Mouse (Mus musculus): ENCODE results near the gene Trpv2. TPM values are rescaled to one million over a fixed set of nuclear protein-coding genes. Genes with fewer than 3 reads are reported as not detected.

Gene Trpv2
- polyA plus RNA-seq, 1 experiment from 2014 or later, result 5.5 TPM

DNA sequence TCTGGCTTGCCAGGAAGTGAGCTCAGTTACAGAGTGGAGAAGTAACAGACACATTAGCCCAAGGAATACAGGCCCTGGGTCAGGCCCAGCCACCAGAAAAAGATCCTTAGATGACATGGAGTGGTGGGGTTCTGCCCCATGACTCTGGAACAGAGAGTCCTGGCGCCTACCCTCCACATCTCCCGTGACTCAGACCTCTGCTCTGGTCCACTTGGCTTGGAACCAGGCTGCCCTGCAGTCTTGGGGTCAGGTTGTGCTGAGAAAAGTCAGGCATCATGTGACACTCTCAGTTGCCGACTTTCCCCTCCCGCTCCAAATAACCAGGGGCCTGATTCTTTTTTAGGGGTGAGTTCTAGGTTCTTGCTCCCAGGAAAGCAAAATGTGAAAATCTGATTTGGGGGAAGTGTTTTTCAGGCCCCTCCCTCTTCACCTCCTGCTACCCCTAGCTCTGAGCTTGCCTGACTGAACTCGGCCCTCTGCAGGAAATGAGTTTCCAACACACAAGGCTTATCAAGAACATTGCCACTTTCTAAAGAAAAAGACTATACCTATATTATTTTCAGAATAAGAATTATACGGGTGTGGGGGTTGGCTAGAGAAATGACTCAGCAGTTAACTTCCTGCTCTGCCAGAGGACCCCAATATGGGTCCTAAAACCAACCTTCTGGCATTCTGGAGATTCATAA, 15.2 kb upstream of the Trpv2 start:
- WGBS (ENCODE audit: insufficient replicate concordance), result 39% methylated on average over 6 of the region's 6 CpGs
- no peak for ATAC-seq (ENCODE audit: insufficient read depth)
- Histone ChIP-seq H3K36me3 (replicated peaks) (peaks cover 18% of the 10 kb centered on the region), H3K9ac (no peak overlapping the region), H3K4me3 (replicated peaks) (no peak overlapping the region), H3K4me1 (replicated peaks) (peaks cover 34% of the 10 kb centered on the region), H3K27ac (replicated peaks) (no peak overlapping the region), H3K9me3 (replicated peaks) (no peaks in the 10 kb centered on the region), H3K27me3 (peaks cover 5% of the 10 kb centered on the region; the same call in 1 of the 2 replicates), H3K4me2 (no peak overlapping the region)

DNA sequence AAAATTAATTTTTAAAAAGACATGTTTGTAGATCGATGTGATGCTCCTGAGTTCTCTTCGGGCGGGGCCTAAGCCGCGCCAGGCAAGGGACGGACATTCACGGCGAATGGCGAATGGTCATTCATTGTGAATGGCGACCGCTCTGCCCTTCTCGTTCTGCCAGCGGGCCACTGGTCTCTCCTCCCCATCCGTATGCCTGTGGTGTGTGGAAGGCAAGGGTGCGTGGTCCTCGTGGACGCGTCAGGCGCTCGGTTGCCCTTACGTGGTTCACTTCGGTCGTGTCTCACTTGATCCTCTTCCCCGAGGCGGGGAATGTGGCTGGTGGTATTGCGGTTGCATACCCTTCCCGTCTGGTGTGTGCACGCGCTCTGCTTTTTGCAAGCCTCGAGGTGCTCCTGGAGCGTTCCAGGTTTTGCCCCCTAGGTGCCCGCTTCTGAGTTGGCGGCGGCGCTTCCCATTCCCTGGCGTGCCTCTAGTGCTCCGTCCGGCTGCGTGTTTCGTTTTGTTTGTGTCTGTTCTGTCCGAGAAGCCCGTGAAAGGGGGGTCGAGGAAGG, 13.7 kb upstream of the Trpv2 start:
- peaks cover 20% of the 10 kb centered on the region for H3K4me1 ChIP-seq (replicated peaks)
- 28% methylated on average over 43 of the region's 43 CpGs for WGBS (ENCODE audit: insufficient replicate concordance)
- no peak for ATAC-seq (ENCODE audit: insufficient read depth)
- H3K9me3 ChIP-seq (replicated peaks), result no peaks in the 10 kb centered on the region
- peaks cover 4% of the 10 kb centered on the region for H3K36me3 ChIP-seq (replicated peaks)
- H3K27me3 ChIP-seq, result peaks cover 5% of the 10 kb centered on the region; the same call in 1 of the 2 replicates
- peak overlapping the region; percentile 18; the same call in 1 of the 2 replicates for H3K9ac ChIP-seq
- peak overlapping the region; percentile 50 for H3K4me3 ChIP-seq (replicated peaks)
- H3K4me2 ChIP-seq, result peak overlapping the region; percentile 81
- H3K27ac ChIP-seq (replicated peaks), result no peak overlapping the region

DNA sequence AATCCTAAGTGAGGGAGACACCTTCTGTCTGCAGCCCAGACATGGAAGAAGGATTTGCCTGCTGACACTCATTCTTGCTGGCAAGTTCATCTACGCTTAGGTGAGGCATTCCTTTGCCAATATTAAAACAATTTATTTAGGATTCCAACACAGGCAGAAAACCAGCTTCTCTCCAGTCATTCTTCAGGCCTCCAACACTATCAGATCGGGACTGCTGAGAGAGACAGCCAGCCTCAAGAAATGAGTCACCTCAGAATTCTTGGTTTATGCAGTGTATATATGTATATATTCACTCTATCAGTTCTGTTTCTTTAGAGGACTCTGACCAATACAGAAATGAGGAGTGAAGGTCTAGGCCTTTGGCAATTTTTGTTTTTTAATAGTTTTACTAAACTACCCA, 10.7 kb upstream of the Trpv2 start:
- Histone ChIP-seq H3K9me3 (replicated peaks) (no peaks in the 10 kb centered on the region), H3K9ac (no peak overlapping the region), H3K27me3 (peaks cover 5% of the 10 kb centered on the region; the same call in 1 of the 2 replicates), H3K4me2 (no peak overlapping the region), H3K4me1 (replicated peaks) (peaks cover 16% of the 10 kb centered on the region), H3K27ac (replicated peaks) (no peak overlapping the region), H3K4me3 (replicated peaks) (no peak overlapping the region), H3K36me3 (replicated peaks) (no peaks in the 10 kb centered on the region)
- ATAC-seq (ENCODE audit: insufficient read depth), result no peak
- 66% methylated on average over 2 of the region's 2 CpGs for WGBS (ENCODE audit: insufficient replicate concordance)

DNA sequence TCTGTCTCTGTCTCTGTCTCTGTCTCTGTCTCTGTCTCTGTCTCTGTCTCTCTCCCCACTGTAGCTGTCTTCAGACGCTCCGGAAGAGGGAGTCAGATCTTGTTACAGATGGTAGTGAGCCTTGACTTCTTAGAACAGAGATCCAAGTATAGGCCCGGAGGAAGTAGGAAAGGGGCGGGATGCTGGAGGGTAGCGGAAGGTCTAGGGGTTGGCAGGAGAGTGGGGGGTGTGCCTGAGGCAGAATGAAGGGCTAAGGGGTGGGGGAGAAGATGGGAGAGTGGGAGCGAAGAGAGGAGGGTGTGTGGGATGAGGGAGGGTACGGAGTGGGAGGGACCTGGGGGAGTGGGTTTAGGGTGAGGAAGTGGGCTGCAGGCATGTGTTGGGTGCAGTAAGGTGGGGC, 8.5 kb upstream of the Trpv2 start:
- H3K27ac ChIP-seq (replicated peaks), result no peak overlapping the region
- peaks cover 3% of the 10 kb centered on the region; the same call in 1 of the 2 replicates for H3K4me1 ChIP-seq (replicated peaks)
- 61% methylated on average over 7 of the region's 7 CpGs for WGBS (ENCODE audit: insufficient replicate concordance)
- H3K36me3 ChIP-seq (replicated peaks), result no peaks in the 10 kb centered on the region
- no peak overlapping the region for H3K4me2 ChIP-seq
- no peak overlapping the region for H3K9ac ChIP-seq
- no peaks in the 10 kb centered on the region for H3K9me3 ChIP-seq (replicated peaks)
- ATAC-seq (ENCODE audit: insufficient read depth), result no peak
- H3K27me3 ChIP-seq, result no peaks in the 10 kb centered on the region
- no peak overlapping the region for H3K4me3 ChIP-seq (replicated peaks)

DNA sequence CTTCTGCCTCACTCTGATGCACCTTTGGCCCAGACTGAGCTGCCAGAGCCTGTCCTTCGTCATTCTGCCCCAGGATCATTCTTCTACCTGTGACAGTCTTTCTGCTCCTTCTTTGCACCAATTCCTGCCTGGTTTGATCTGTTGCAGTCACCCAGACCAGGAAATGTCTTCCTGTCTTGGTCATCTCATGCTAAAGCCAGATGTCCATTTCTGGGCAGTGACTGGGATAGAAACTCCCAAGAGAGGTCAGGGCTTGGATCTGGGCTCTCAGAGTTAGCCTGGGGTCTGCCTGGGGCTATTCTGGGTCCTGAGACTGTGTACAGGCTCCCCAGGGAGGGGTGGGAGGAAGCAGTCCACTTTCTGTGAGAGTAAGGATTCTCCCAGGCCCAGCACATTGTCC, 8.1 kb upstream of the Trpv2 start:
- 41% methylated on average over 1 of the region's 1 CpGs for WGBS (ENCODE audit: insufficient replicate concordance)
- H3K4me2 ChIP-seq, result no peak overlapping the region
- no peak for ATAC-seq (ENCODE audit: insufficient read depth)
- no peak overlapping the region for H3K27ac ChIP-seq (replicated peaks)
- H3K27me3 ChIP-seq, result no peaks in the 10 kb centered on the region
- H3K4me3 ChIP-seq (replicated peaks), result no peak overlapping the region
- H3K9me3 ChIP-seq (replicated peaks), result no peaks in the 10 kb centered on the region
- 0 out of 2 replicates have a peak, but pooled peaks cover 3% of the 10 kb centered on the region for H3K4me1 ChIP-seq (replicated peaks)
- no peaks in the 10 kb centered on the region for H3K36me3 ChIP-seq (replicated peaks)
- H3K9ac ChIP-seq, result no peak overlapping the region

DNA sequence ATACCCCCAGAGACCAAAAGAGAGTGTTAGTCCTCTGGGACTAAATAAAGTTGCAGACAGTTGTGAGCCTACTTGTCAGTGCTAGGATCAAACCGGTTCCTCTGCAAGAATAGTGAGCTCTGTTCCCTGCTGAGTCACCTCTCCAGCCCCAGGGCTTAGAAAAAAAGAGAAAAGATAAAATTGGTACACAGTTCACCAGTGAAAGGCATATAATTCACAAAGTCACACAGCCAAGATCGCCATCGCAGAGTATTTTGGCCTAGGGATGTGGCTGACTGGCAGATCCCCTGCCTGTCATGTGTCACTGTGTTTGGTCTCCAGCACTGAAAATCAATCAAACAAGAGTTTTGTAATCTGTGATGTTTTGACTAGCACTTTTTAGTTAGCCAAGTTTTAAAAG, 6.0 kb upstream of the Trpv2 start:
- H3K9ac ChIP-seq, result no peak overlapping the region
- no peaks in the 10 kb centered on the region for H3K9me3 ChIP-seq (replicated peaks)
- no peak overlapping the region for H3K4me2 ChIP-seq
- H3K4me1 ChIP-seq (replicated peaks), result 0 out of 2 replicates have a peak, but pooled peaks cover 3% of the 10 kb centered on the region
- H3K27ac ChIP-seq (replicated peaks), result no peak overlapping the region
- no peak for ATAC-seq (ENCODE audit: insufficient read depth)
- H3K36me3 ChIP-seq (replicated peaks), result no peaks in the 10 kb centered on the region
- WGBS (ENCODE audit: insufficient replicate concordance), result 51% methylated on average over 3 of the region's 3 CpGs
- H3K27me3 ChIP-seq, result no peaks in the 10 kb centered on the region
- H3K4me3 ChIP-seq (replicated peaks), result no peak overlapping the region

DNA sequence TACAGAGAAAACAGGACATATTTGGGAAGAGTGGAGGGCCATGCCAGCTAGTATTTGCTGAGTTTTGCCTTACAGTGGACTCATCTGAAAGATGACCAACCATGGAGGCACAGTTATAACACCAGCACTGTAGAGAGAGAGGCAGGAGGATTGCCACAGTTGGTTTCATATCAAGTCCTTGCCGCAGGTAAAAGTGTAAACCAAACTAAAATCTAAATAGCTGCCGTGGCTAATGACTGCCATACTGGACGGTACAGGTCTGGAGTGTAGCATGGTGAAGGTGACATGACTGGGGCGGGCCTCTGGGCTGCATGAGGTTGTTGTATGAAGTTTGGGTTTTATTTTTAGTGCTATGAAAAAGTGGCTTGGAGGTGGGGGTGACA, 408 bp downstream of the Trpv2 start:
- H3K27me3 ChIP-seq, result no peaks in the 10 kb centered on the region
- H3K36me3 ChIP-seq (replicated peaks), result no peaks in the 10 kb centered on the region
- H3K27ac ChIP-seq (replicated peaks), result no peak overlapping the region
- no peak for ATAC-seq (ENCODE audit: insufficient read depth)
- H3K4me1 ChIP-seq (replicated peaks), result peaks cover 45% of the 10 kb centered on the region
- peak overlapping the region; percentile 99 for H3K4me2 ChIP-seq
- 57% methylated on average over 4 of the region's 4 CpGs for WGBS (ENCODE audit: insufficient replicate concordance)
- peak overlapping the region; percentile 65 for H3K4me3 ChIP-seq (replicated peaks)
- no peaks in the 10 kb centered on the region for H3K9me3 ChIP-seq (replicated peaks)
- no peak overlapping the region for H3K9ac ChIP-seq

DNA sequence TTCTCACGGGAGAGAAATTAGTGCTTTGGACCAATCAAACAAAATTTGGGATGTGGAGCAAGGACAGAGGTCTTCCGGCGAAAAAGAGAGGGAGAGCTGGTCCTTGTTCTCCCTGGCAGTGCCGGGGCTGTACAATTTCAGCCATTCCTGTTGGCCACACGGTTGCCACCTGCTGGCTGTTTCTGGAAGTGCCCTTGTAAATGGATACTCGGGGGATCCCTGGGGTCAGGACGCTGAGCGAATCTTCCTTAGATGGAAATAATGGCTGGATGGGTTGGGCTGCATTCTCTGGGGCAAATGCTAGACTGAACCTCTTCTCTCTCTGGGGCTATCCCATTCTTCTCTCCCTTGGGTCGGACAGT, 992 bp downstream of the Trpv2 start:
- H3K27me3 ChIP-seq, result no peaks in the 10 kb centered on the region
- H3K4me3 ChIP-seq (replicated peaks), result peak overlapping the region; percentile 65
- peak overlapping the region; percentile 74 for H3K27ac ChIP-seq (replicated peaks)
- no peaks in the 10 kb centered on the region for H3K9me3 ChIP-seq (replicated peaks)
- H3K4me2 ChIP-seq, result peak overlapping the region; percentile 99
- peak overlapping the region; percentile 58 for H3K9ac ChIP-seq
- ATAC-seq (ENCODE audit: insufficient read depth), result peak; percentile 69
- WGBS (ENCODE audit: insufficient replicate concordance), result 1% methylated on average over 9 of the region's 9 CpGs
- no peaks in the 10 kb centered on the region for H3K36me3 ChIP-seq (replicated peaks)
- peaks cover 49% of the 10 kb centered on the region for H3K4me1 ChIP-seq (replicated peaks)

DNA sequence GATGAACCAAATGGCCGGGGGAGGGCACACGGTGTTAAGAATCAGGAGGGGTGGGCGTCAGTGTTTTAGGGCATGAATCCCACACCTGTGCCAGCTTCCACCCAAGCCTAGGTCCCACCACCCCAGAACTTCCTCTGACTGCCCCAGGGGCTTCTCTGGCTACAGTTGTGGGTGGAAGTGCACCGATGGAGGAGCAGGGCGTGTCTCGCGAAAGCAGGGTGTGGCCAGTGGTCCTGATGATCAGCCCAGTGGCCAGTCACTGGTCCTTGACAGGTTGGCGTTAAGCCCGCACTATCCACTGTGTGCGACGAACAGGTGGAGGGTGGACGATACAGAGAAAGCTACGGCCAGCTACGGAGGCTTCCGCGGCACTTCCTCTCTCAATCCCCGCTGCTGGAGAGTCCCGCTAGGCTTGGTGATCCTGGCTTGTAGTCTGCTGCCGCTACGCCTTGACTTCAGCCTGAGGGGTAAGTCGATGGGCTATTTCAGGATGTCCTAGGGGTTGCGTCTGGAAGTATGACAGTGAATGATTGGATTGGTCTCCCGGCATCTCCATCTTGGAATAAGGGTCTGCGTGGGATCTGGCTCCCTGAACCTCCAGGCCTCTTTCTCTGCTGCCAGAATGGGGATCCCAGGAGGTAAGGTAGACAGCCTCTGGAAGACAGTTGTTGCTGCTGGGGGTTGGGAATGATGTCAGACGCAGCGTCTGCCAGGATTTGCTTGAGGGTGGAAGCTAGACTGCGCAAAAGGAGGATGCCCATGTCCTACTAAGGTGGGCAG, 1.6 kb downstream of the Trpv2 start:
- no peaks in the 10 kb centered on the region for H3K9me3 ChIP-seq (replicated peaks)
- peak overlapping the region; percentile 65 for H3K4me3 ChIP-seq (replicated peaks)
- H3K4me2 ChIP-seq, result peak overlapping the region; percentile 99
- H3K27ac ChIP-seq (replicated peaks), result peak overlapping the region; percentile 74
- H3K36me3 ChIP-seq (replicated peaks), result no peaks in the 10 kb centered on the region
- ATAC-seq (ENCODE audit: insufficient read depth), result peak; percentile 63
- peak overlapping the region; percentile 58 for H3K9ac ChIP-seq
- peaks cover 51% of the 10 kb centered on the region for H3K4me1 ChIP-seq (replicated peaks)
- H3K27me3 ChIP-seq, result no peaks in the 10 kb centered on the region
- WGBS (ENCODE audit: insufficient replicate concordance), result 4% methylated on average over 27 of the region's 27 CpGs

DNA sequence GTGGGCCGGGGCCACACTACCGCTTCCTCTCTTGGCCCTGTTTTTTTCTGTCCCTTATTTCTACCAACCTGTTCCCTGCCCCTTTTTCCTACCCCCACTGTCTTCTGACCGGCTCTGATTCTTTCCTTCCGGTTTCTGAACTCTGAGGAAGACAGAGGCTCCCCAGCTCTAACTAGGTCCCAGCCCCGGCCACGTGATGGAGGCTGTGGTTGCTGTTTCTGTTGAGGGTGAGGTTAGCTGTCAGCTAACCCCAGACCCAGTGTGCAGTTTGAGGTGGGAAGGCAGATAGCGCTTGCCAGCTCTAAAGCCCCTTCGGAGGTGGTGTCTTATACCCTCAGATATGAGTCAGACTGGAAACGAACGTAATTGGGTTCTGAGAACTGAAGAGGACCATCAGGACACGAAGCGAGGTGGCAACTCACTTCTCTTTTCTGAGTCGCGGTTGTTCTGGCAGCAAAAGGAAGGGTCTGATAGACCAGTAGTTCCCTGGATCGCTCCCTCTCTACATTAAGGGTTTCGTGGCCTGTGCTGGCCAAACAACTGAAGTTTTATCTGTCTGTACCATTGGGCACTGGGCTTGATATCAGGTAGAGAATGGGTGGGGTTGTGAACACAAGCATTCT, 2.4 kb downstream of the Trpv2 start:
- WGBS (ENCODE audit: insufficient replicate concordance), result 11% methylated on average over 16 of the region's 16 CpGs

DNA sequence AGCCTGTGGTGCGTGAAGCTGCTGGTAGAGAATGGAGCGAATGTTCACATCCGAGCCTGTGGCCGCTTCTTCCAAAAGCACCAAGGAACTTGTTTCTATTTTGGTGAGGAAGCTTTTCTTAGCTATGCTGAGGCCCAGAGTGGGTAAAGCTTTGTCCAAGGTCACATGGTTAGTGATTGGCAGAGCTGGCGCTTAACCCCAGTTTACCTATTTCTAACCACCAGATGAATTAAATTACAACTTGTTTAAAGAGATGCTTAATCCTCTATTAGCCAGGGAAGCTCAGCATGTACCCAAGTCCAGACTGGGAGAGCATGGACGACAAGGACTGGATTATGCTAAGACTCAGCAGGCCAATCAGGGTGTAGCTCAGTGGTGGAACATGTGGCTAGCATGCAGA, 8.7 kb downstream of the Trpv2 start:
- Histone ChIP-seq H3K4me2 (no peak overlapping the region), H3K27me3 (no peaks in the 10 kb centered on the region), H3K9ac (no peak overlapping the region), H3K4me1 (replicated peaks) (peaks cover 32% of the 10 kb centered on the region), H3K27ac (replicated peaks) (no peak overlapping the region), H3K9me3 (replicated peaks) (no peaks in the 10 kb centered on the region), H3K4me3 (replicated peaks) (no peak overlapping the region), H3K36me3 (replicated peaks) (no peaks in the 10 kb centered on the region)
- WGBS (ENCODE audit: insufficient replicate concordance), result 87% methylated on average over 6 of the region's 6 CpGs
- ATAC-seq (ENCODE audit: insufficient read depth), result no peak

More for the DNA sequence above, 2.4 kb downstream of the Trpv2 start:
- peak; percentile 57 for ATAC-seq (ENCODE audit: insufficient read depth)
- Histone ChIP-seq H3K9me3 (replicated peaks) (no peaks in the 10 kb centered on the region), H3K4me3 (replicated peaks) (peak overlapping the region; percentile 65), H3K27ac (replicated peaks) (peak overlapping the region; percentile 74), H3K4me1 (replicated peaks) (peaks cover 51% of the 10 kb centered on the region), H3K36me3 (replicated peaks) (no peaks in the 10 kb centered on the region), H3K27me3 (no peaks in the 10 kb centered on the region), H3K4me2 (peak overlapping the region; percentile 99), H3K9ac (peak overlapping the region; percentile 58)
